9 mouse cellular contexts compared by ENCODE assay signal in genomic region chr4:116015996-116016395, GRCm38 (mm10). TPM values are rescaled to one million over a fixed set of nuclear protein-coding genes. Genes with fewer than 3 reads are reported as not detected.
DNase-seq lines count a peak whose midpoint lies in the region; ATAC-seq and TF ChIP-seq lines count a peak whose summit lies in the region.
"Had no signal": no experiment of that assay in that cellular context is flagged by ENCODE, and none has a peak within 500 bp of the region (broad histone marks: within the 10 kb centered on the region; RNA-seq: fewer than 3 reads in every experiment).

No protein-coding gene starts in this region.

- H3K27ac ChIP-seq in midbrain, embryonic 16.5 days (ENCODE audit: low read length): no peak overlapping the region
- no peak overlapping the region for H3K27ac ChIP-seq in midbrain, embryonic 11.5 days (ENCODE audit: low read depth, low read length)
- H3K27ac ChIP-seq in layer of hippocampus, adult 2 months: peak overlapping the region; percentile 97
- no peak overlapping the region for H3K27ac ChIP-seq in forebrain, embryonic 15.5 days (replicated peaks)

- ATAC-seq in midbrain, embryonic 16.5 days: no peak
- no peak for ATAC-seq in midbrain, embryonic 11.5 days (ENCODE audit: low FRiP score)
- no peak for ATAC-seq in forebrain, embryonic 15.5 days (replicated peaks)

- 76% methylated on average over 8 of the region's 8 CpGs for WGBS in midbrain, embryonic 16.5 days
- WGBS in midbrain, embryonic 11.5 days: 76% methylated on average over 8 of the region's 8 CpGs
- WGBS in forebrain, embryonic 15.5 days: 64% methylated on average over 8 of the region's 8 CpGs

- no peaks in the 10 kb centered on the region for H3K9me3 ChIP-seq in midbrain, embryonic 16.5 days (replicated peaks; ENCODE audit: control insufficient read depth, low read length, poor library complexity, severe bottlenecking)
- H3K9me3 ChIP-seq in midbrain, embryonic 11.5 days (ENCODE audit: control insufficient read depth, low read length): no peaks in the 10 kb centered on the region
- no peaks in the 10 kb centered on the region for H3K9me3 ChIP-seq in forebrain, embryonic 15.5 days

- H3K4me2 ChIP-seq in midbrain, embryonic 16.5 days (ENCODE audit: low read length): peak overlapping the region; percentile 85; the same call in 1 of the 2 replicates
- no peak overlapping the region for H3K4me2 ChIP-seq in midbrain, embryonic 11.5 days
- no peak overlapping the region for H3K4me2 ChIP-seq in forebrain, embryonic 15.5 days (replicated peaks)

- H3K4me3 ChIP-seq in midbrain, embryonic 16.5 days (ENCODE audit: low read depth, low read length): no peak overlapping the region
- no peak overlapping the region for H3K4me3 ChIP-seq in midbrain, embryonic 11.5 days (ENCODE audit: low read depth, low read length)
- peak overlapping the region; percentile 90 for H3K4me3 ChIP-seq in layer of hippocampus, adult 2 months
- H3K4me3 ChIP-seq in forebrain, embryonic 15.5 days: no peak overlapping the region

- H3K36me3 ChIP-seq in midbrain, embryonic 16.5 days (ENCODE audit: control insufficient read depth, insufficient read depth, low read length): no peaks in the 10 kb centered on the region
- no peaks in the 10 kb centered on the region for H3K36me3 ChIP-seq in midbrain, embryonic 11.5 days (ENCODE audit: control insufficient read depth, insufficient read depth, low read length)
- no peaks in the 10 kb centered on the region for H3K36me3 ChIP-seq in forebrain, embryonic 15.5 days

- TF ChIP-seq CTCF in layer of hippocampus, adult 2 months (conservative IDR thresholded peaks at IDR 0.05): no peak

- peaks cover 7% of the 10 kb centered on the region for H3K4me1 ChIP-seq in midbrain, embryonic 16.5 days (ENCODE audit: control insufficient read depth, insufficient read depth, low read length)
- peaks cover 8% of the 10 kb centered on the region for H3K4me1 ChIP-seq in midbrain, embryonic 11.5 days (ENCODE audit: control insufficient read depth, insufficient read depth, low read length)
- H3K4me1 ChIP-seq in forebrain, embryonic 15.5 days: peaks cover 7% of the 10 kb centered on the region; the same call in 1 of the 2 replicates

- H3K27me3 ChIP-seq in midbrain, embryonic 16.5 days (ENCODE audit: control insufficient read depth, insufficient read depth, low read depth, low read length): peaks cover 15% of the 10 kb centered on the region
- H3K27me3 ChIP-seq in midbrain, embryonic 11.5 days (ENCODE audit: control insufficient read depth, insufficient read depth, low read length): peaks cover 43% of the 10 kb centered on the region
- H3K27me3 ChIP-seq in forebrain, embryonic 15.5 days: peaks cover 39% of the 10 kb centered on the region

- H3K9ac ChIP-seq in midbrain, embryonic 16.5 days (ENCODE audit: low read depth, low read length): no peak overlapping the region
- H3K9ac ChIP-seq in midbrain, embryonic 11.5 days (ENCODE audit: low read length): no peak overlapping the region
- H3K9ac ChIP-seq in forebrain, embryonic 15.5 days (replicated peaks): no peak overlapping the region

- peak; percentile 31 to 74 for DNase-seq in frontal cortex, adult 2 months (ENCODE audit: extremely low spot score in 1 of 2, low spot score in 1 of 2)
- no peak for DNase-seq in frontal cortex, postnatal 10 days (ENCODE audit: low spot score in 2 of 2)
- DNase-seq in midbrain, embryonic 11.5 days (ENCODE audit: low spot score, missing footprints): no peak
- DNase-seq in layer of hippocampus, adult 2 months (ENCODE audit: low spot score in 2 of 2): peak; percentile 77 to 79
- DNase-seq in right cerebral cortex, postnatal 25 days: peak; percentile 70
- DNase-seq in thymus, adult 18-20 months: no peak
- DNase-seq: adrenal gland, postnatal 25 days had no signal

RNA-seq across cellular contexts. Expression of gene Faah, which starts 1.7 kb away (rescaled TPM):
- 88.1 and 104 TPM in 2 replicates for polyA plus RNA-seq in frontal cortex, adult 2 months (2012; rRNA removed)
- 25.9 and 27.3 TPM in 2 replicates for polyA plus RNA-seq in midbrain, embryonic 16.5 days (2015; fragmentation: Nextera tagmentation; extraction: Ambion mirVana)
- 1.8 TPM in 2 replicates for polyA plus RNA-seq in midbrain, embryonic 11.5 days (2014; fragmentation: Nextera tagmentation; extraction: Ambion mirVana)
- 100 to 1,000 TPM; 152 to 157 TPM for total RNA-seq in layer of hippocampus, adult 2 months (2021)
- 11.0 and 12.7 TPM in 2 replicates for polyA plus RNA-seq in forebrain, embryonic 15.5 days (2015; fragmentation: Nextera tagmentation; extraction: Ambion mirVana)

RNA-seq across cellular contexts. Expression of gene Nsun4, which starts 37.7 kb away (rescaled TPM):
- polyA plus RNA-seq in frontal cortex, adult 2 months (2012; rRNA removed): 8.3 and 9.7 TPM in 2 replicates
- polyA plus RNA-seq in midbrain, embryonic 16.5 days (2015; fragmentation: Nextera tagmentation; extraction: Ambion mirVana): 9.9 and 11.3 TPM in 2 replicates
- 22.2 and 24.7 TPM in 2 replicates for polyA plus RNA-seq in midbrain, embryonic 11.5 days (2014; fragmentation: Nextera tagmentation; extraction: Ambion mirVana)
- total RNA-seq in layer of hippocampus, adult 2 months (2021): 10 to 100 TPM in 1 of 2 experiments, 1 to 10 TPM in 1; 9.9 to 10.0 TPM
- 13.3 and 15.0 TPM in 2 replicates for polyA plus RNA-seq in forebrain, embryonic 15.5 days (2015; fragmentation: Nextera tagmentation; extraction: Ambion mirVana)

RNA-seq across cellular contexts. Expression of gene Uqcrh, which starts 58.9 kb away (rescaled TPM):
- 645 and 649 TPM in 2 replicates for polyA plus RNA-seq in frontal cortex, adult 2 months (2012; rRNA removed)
- 367 and 376 TPM in 2 replicates for polyA plus RNA-seq in midbrain, embryonic 16.5 days (2015; fragmentation: Nextera tagmentation; extraction: Ambion mirVana)
- 398 and 455 TPM in 2 replicates for polyA plus RNA-seq in midbrain, embryonic 11.5 days (2014; fragmentation: Nextera tagmentation; extraction: Ambion mirVana)
- 100 to 1,000 TPM; 361 to 383 TPM for total RNA-seq in layer of hippocampus, adult 2 months (2021)
- polyA plus RNA-seq in forebrain, embryonic 15.5 days (2015; fragmentation: Nextera tagmentation; extraction: Ambion mirVana): 423 and 473 TPM in 2 replicates

RNA-seq across cellular contexts. Expression of gene Lrrc41, which starts 59.1 kb away (rescaled TPM):
- polyA plus RNA-seq in frontal cortex, adult 2 months (2012; rRNA removed): 34.7 and 34.8 TPM in 2 replicates
- polyA plus RNA-seq in midbrain, embryonic 16.5 days (2015; fragmentation: Nextera tagmentation; extraction: Ambion mirVana): 73.7 and 74.6 TPM in 2 replicates
- polyA plus RNA-seq in midbrain, embryonic 11.5 days (2014; fragmentation: Nextera tagmentation; extraction: Ambion mirVana): 64.1 and 67.5 TPM in 2 replicates
- total RNA-seq in layer of hippocampus, adult 2 months (2021): 10 to 100 TPM; 42.8 to 46.4 TPM
- 64.5 and 66.3 TPM in 2 replicates for polyA plus RNA-seq in forebrain, embryonic 15.5 days (2015; fragmentation: Nextera tagmentation; extraction: Ambion mirVana)

Comparison
In these comparisons a context has a peak if more than half of its experiments do, and no peak if none do; other contexts are left out.
1. DNase-seq: peak in frontal cortex, adult 2 months (2 of 2), layer of hippocampus, adult 2 months (2 of 2) and right cerebral cortex, postnatal 25 days (single experiment); none in frontal cortex, postnatal 10 days (0 of 2), midbrain, embryonic 11.5 days (single experiment) and thymus, adult 18-20 months (0 of 2).